Mouse (Mus musculus) cortical plate, adult 2 months (tissue): ENCODE data around the gene Pax7.

Source experiments
- CTCF ChIP-seq: fragments of 200-500 bp; IDR thresholded peaks from 2 replicates; pipeline ENCODE4 v1.5.1; 2011; ENCODE audit warnings: mild to moderate bottlenecking, control low read depth, low read length; ENCODE audit not compliant: insufficient read depth; ENCODE audit errors: extremely low read depth
- POLR2A ChIP-seq: fragments of 200-500 bp; IDR thresholded peaks from 2 replicates; pipeline ENCODE4 v1.6.1; 2011; ENCODE audit warnings: mild to moderate bottlenecking, low read length, control low read depth; ENCODE audit not compliant: insufficient read depth; ENCODE audit errors: extremely low read depth

DNA sequence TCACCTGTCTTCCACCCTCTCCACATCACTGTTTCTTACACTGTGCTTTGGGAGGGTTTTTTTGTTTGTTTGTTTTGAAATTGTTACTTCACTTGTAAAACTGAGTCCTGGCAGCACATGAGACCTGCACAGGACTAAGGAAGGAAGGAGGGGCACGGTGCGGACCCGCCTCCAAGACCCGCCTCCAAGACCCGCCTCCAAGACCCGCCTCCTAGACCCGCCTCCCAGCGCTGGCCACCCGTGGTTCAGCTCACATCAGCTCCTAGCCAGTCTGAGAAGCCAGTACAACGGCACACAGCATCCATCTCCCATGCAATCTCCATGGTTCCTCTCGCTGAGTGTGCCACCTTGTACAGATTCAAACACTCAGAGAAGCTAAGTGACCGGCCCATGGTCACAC, 38.4 kb upstream of the Pax7 start:
- TF ChIP-seq CTCF (no peak), POLR2A (no peak)
